Mouse (Mus musculus): ENCODE data around the gene Phc2.

DNA sequence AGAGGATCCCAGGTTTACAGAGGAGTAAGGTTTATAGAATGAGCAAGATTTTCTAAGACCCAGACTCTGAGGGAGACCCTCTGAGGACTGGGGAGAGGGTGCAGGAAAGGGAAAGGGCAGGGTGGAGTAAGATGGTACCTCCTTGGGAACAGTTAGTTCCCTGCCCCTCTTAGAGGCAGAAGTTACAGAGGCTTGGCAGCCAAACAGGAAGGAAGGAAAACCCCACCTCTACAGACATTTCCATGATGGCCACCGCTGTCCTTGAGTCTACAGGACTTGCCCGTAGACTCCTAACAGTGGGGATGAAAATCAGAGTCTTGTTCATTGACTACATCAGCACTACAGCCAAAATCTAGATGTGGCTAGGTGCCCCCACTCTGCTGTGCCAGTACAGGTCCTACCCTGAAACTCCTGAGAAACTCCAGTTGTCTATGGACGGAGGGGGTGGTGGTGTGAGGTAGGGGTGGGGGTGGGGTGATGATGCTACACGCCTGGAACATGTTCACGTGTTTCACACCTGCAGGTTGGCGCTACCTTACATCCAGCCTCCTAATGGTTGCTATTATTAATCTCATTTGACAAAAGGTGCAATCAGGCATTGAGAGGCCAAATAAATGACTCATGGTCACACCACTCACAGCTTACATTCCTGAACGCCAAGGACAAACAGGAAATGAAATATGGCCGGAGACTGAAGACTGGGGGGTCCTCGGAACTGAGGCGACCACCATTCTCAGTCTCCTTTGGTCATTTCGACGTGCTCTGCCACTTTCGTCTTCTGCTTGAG is 115.3 kb downstream of the Phc2 start:
- TF ChIP-seq POLR2A (IDR thresholded peaks at IDR 0.05; ENCODE audit: borderline replicate concordance, extremely low read depth, low read depth, low read length) (no peak), CTCF (IDR thresholded peaks at IDR 0.05; ENCODE audit: insufficient read depth, low read length) (no peak)
